Mouse (Mus musculus): ENCODE measurements at regions not wholly inside any gene's neighbourhood (a gene's known extent, or its start where the extent isn't known, plus 50 kb on each side); places are given as distances from the start of the nearest gene placed in this dataset.

DNA sequence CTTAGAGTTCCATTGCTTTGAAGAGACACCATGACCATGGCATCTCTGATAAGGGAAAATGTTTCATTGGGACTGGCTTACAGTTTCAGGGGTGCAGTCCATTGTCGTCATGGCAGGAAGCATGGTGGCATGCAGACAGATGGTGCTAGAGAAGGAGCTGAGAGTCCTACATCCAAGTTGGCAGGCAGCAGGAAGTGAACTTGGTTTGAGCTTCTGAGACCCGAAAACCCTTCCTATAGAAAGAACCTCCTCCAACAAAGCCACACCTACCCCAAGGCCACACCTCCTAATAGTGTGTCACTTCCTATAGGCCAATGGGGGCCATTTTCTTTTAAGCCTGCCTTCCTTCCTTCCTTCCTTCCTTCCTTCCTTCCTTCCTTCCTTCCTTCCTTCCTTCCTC is 107.1 kb upstream of the Serp2 start:
- Histone ChIP-seq H3K9ac (ENCODE audit: low read depth, low read length) (no peak overlapping the region), H3K27ac (ENCODE audit: low read length) (no peak overlapping the region), H3K27me3 (ENCODE audit: control insufficient read depth, insufficient read depth, low read depth, low read length) (no peaks in the 10 kb centered on the region), H3K4me1 (ENCODE audit: control insufficient read depth, low read depth, low read length) (no peaks in the 10 kb centered on the region), H3K4me3 (ENCODE audit: low read depth, low read length) (no peak overlapping the region), H3K4me2 (ENCODE audit: low read depth, low read length) (no peak overlapping the region), H3K9me3 (replicated peaks; ENCODE audit: control insufficient read depth, low read length) (no peaks in the 10 kb centered on the region), H3K36me3 (ENCODE audit: control insufficient read depth, insufficient read depth) (no peaks in the 10 kb centered on the region)
- WGBS (ENCODE audit: insufficient replicate concordance) = 68% methylated on average over 2 of the region's 2 CpGs
- no peak for ATAC-seq (ENCODE audit: low read depth)

GRCm38 (mm10) chr14:76662871-76663270 is 106.2 kb upstream of the Serp2 start:
- H3K36me3 ChIP-seq (ENCODE audit: control insufficient read depth, insufficient read depth) = no peaks in the 10 kb centered on the region
- no peak overlapping the region for H3K4me3 ChIP-seq (ENCODE audit: low read depth, low read length)
- H3K27ac ChIP-seq (ENCODE audit: low read length) = no peak overlapping the region
- H3K4me1 ChIP-seq (ENCODE audit: control insufficient read depth, low read depth, low read length) = no peaks in the 10 kb centered on the region
- H3K27me3 ChIP-seq (ENCODE audit: control insufficient read depth, insufficient read depth, low read depth, low read length) = no peaks in the 10 kb centered on the region
- no peaks in the 10 kb centered on the region for H3K9me3 ChIP-seq (replicated peaks; ENCODE audit: control insufficient read depth, low read length)
- no peak overlapping the region for H3K9ac ChIP-seq (ENCODE audit: low read depth, low read length)
- H3K4me2 ChIP-seq (ENCODE audit: low read depth, low read length) = no peak overlapping the region
- WGBS (ENCODE audit: insufficient replicate concordance) = 72% methylated on average over 7 of the region's 7 CpGs
- ATAC-seq (ENCODE audit: low read depth) = no peak

DNA sequence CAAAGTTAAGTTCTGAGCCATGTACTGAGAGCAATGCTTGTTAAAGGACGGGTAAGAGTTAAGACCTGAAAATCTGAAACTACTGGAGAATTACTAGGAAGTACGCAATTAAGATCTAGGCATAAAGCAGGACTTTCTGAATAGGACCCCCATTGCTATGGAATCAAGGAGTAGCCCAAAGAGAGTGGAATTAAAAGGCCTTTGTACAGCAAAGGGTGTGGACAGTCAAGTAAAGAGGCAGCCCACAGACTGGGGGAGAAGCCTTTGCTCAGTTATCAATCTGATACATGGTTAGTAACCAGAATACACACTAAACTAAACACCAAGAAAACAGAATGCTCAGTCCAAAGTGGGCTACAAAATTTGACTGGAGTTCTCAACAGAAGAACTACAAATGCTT is 104.2 kb upstream of the Serp2 start:
- Histone ChIP-seq H3K9me3 (replicated peaks; ENCODE audit: control insufficient read depth, low read length) (no peaks in the 10 kb centered on the region), H3K4me2 (ENCODE audit: low read depth, low read length) (no peak overlapping the region), H3K4me3 (ENCODE audit: low read depth, low read length) (no peak overlapping the region), H3K9ac (ENCODE audit: low read depth, low read length) (no peak overlapping the region), H3K27me3 (ENCODE audit: control insufficient read depth, insufficient read depth, low read depth, low read length) (no peaks in the 10 kb centered on the region), H3K36me3 (ENCODE audit: control insufficient read depth, insufficient read depth) (no peaks in the 10 kb centered on the region), H3K4me1 (ENCODE audit: control insufficient read depth, low read depth, low read length) (no peaks in the 10 kb centered on the region), H3K27ac (ENCODE audit: low read length) (no peak overlapping the region)
- ATAC-seq (ENCODE audit: low read depth) = no peak
- 67% methylated on average over 2 of the region's 2 CpGs for WGBS (ENCODE audit: insufficient replicate concordance)

DNA sequence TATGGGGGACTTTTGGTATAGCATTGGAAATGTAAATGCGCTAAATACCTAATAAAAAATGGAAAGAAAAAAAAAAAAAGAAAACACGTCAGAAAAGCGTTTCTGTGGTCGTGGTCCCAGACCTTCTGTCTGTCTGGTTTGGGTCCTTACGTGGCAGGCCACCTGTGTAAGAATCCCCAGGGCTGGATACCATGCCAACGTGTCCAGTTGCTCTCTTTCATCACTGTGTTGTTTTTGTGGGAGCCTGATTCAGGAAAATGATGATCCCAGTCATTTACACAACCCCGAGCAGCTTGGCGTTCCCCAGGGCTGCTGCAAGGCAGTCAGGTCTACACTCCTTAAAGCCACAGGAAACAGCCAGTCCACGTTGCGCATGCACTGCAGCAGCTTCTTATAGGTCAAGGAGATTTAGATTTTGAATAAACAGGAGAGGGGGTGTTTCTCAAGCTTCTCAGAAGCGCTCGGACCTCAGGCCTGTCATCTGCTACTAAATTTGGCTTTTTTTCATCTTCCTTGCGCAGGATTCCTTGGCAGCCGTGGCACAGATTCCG is 102.3 kb upstream of the Serp2 start:
- 60% methylated on average over 15 of the region's 15 CpGs for WGBS (ENCODE audit: insufficient replicate concordance)
- Histone ChIP-seq H3K4me1 (ENCODE audit: control insufficient read depth, low read depth, low read length) (no peaks in the 10 kb centered on the region), H3K27me3 (ENCODE audit: control insufficient read depth, insufficient read depth, low read depth, low read length) (no peaks in the 10 kb centered on the region), H3K36me3 (ENCODE audit: control insufficient read depth, insufficient read depth) (no peaks in the 10 kb centered on the region), H3K9ac (ENCODE audit: low read depth, low read length) (no peak overlapping the region), H3K9me3 (replicated peaks; ENCODE audit: control insufficient read depth, low read length) (no peaks in the 10 kb centered on the region), H3K4me2 (ENCODE audit: low read depth, low read length) (no peak overlapping the region), H3K27ac (ENCODE audit: low read length) (no peak overlapping the region), H3K4me3 (ENCODE audit: low read depth, low read length) (no peak overlapping the region)
- ATAC-seq (ENCODE audit: low read depth) = no peak

DNA sequence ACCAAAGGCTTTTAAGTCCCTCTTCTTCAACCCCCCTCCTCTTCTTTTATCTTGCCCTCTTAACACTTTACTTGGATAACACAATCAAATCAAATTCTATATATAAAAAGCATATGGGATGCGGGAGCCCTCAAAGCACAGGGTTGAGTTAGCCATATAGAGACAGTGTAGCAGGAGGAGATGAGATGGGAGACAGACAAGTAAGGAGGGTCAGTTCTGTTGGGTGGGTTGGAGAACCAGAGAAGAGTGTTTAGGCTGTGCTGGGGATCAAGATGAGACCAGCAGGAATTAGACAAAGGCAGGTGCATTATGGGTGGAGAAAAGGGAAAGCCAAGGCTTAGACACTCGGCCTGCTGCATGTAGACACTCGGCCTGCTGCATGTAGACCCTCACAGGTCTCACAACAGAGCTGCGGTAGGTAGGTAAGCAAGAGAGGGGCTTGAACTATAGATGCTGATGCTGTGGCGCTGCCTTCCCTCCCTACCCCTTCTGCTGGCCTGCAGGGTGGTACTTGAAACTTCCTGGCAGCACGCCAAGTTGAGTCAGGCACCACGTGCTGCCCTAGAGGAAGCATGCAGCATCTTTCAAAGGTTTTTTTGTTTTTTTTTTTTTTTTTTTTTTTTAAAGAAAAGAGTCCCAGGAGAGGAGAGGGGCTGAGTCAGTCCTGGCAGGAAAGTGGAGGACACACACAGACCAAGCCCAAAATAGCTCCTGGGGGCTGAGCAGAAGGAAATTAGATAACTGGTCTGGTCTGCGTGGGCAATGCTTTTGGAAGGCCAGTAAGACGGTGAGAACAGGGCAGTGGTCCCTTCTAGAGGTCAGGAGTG is 101.3 kb upstream of the Serp2 start:
- no peak overlapping the region for H3K4me2 ChIP-seq (ENCODE audit: low read depth, low read length)
- H3K36me3 ChIP-seq (ENCODE audit: control insufficient read depth, insufficient read depth) = no peaks in the 10 kb centered on the region
- no peaks in the 10 kb centered on the region for H3K4me1 ChIP-seq (ENCODE audit: control insufficient read depth, low read depth, low read length)
- H3K9ac ChIP-seq (ENCODE audit: low read depth, low read length) = no peak overlapping the region
- 38% methylated on average over 9 of the region's 9 CpGs for WGBS (ENCODE audit: insufficient replicate concordance)
- H3K27me3 ChIP-seq (ENCODE audit: control insufficient read depth, insufficient read depth, low read depth, low read length) = no peaks in the 10 kb centered on the region
- H3K4me3 ChIP-seq (ENCODE audit: low read depth, low read length) = no peak overlapping the region
- ATAC-seq (ENCODE audit: low read depth) = no peak
- no peak overlapping the region for H3K27ac ChIP-seq (ENCODE audit: low read length)
- H3K9me3 ChIP-seq (replicated peaks; ENCODE audit: control insufficient read depth, low read length) = no peaks in the 10 kb centered on the region

DNA sequence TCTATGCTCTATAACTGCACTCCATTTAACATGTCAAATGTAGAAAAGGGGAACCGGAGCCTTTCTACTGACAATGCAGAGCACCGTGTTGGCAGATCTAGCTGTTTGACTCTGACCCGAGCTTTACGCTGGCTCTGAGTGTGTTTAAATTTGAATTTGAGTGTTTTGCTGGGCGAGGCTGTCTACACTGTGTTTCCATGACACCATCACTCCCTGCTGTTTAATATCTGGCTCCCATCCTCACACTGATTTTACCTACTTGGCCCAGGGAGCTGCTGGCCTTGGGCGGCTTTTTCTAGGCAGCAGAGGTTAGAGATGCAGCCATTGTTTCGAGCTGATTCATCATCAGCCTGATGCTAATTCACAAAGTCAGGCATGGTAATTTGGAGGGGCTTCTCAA is 100.7 kb upstream of the Serp2 start:
- Histone ChIP-seq H3K27me3 (ENCODE audit: control insufficient read depth, insufficient read depth, low read depth, low read length) (no peaks in the 10 kb centered on the region), H3K36me3 (ENCODE audit: control insufficient read depth, insufficient read depth) (no peaks in the 10 kb centered on the region), H3K9me3 (replicated peaks; ENCODE audit: control insufficient read depth, low read length) (no peaks in the 10 kb centered on the region), H3K27ac (ENCODE audit: low read length) (no peak overlapping the region), H3K4me3 (ENCODE audit: low read depth, low read length) (no peak overlapping the region), H3K9ac (ENCODE audit: low read depth, low read length) (no peak overlapping the region), H3K4me1 (ENCODE audit: control insufficient read depth, low read depth, low read length) (no peaks in the 10 kb centered on the region), H3K4me2 (ENCODE audit: low read depth, low read length) (no peak overlapping the region)
- 44% methylated on average over 7 of the region's 7 CpGs for WGBS (ENCODE audit: insufficient replicate concordance)
- ATAC-seq (ENCODE audit: low read depth) = no peak

GRCm38 (mm10) chr14:76652356-76653126 is 95.9 kb upstream of the Serp2 start:
- ATAC-seq (ENCODE audit: low read depth) = no peak
- no peak overlapping the region for H3K9ac ChIP-seq (ENCODE audit: low read depth, low read length)
- 59% methylated on average over 9 of the region's 9 CpGs for WGBS (ENCODE audit: insufficient replicate concordance)
- no peak overlapping the region for H3K27ac ChIP-seq (ENCODE audit: low read length)
- H3K9me3 ChIP-seq (replicated peaks; ENCODE audit: control insufficient read depth, low read length) = no peaks in the 10 kb centered on the region
- H3K4me2 ChIP-seq (ENCODE audit: low read depth, low read length) = no peak overlapping the region
- peaks cover 8% of the 10 kb centered on the region for H3K4me1 ChIP-seq (ENCODE audit: control insufficient read depth, low read depth, low read length)
- no peak overlapping the region for H3K4me3 ChIP-seq (ENCODE audit: low read depth, low read length)
- H3K36me3 ChIP-seq (ENCODE audit: control insufficient read depth, insufficient read depth) = no peaks in the 10 kb centered on the region
- H3K27me3 ChIP-seq (ENCODE audit: control insufficient read depth, insufficient read depth, low read depth, low read length) = no peaks in the 10 kb centered on the region

- WGBS (ENCODE audit: insufficient replicate concordance) = 82% methylated on average over 8 of the region's 8 CpGs
- H3K4me1 ChIP-seq (ENCODE audit: control insufficient read depth, low read depth, low read length) = peaks cover 8% of the 10 kb centered on the region
- H3K9ac ChIP-seq (ENCODE audit: low read depth, low read length) = no peak overlapping the region
- no peak overlapping the region for H3K4me2 ChIP-seq (ENCODE audit: low read depth, low read length)
- no peaks in the 10 kb centered on the region for H3K36me3 ChIP-seq (ENCODE audit: control insufficient read depth, insufficient read depth)
- H3K27me3 ChIP-seq (ENCODE audit: control insufficient read depth, insufficient read depth, low read depth, low read length) = no peaks in the 10 kb centered on the region
- ATAC-seq (ENCODE audit: low read depth) = no peak
- no peak overlapping the region for H3K4me3 ChIP-seq (ENCODE audit: low read depth, low read length)
- no peaks in the 10 kb centered on the region for H3K9me3 ChIP-seq (replicated peaks; ENCODE audit: control insufficient read depth, low read length)
- H3K27ac ChIP-seq (ENCODE audit: low read length) = no peak overlapping the region
Observed at GRCm38 (mm10) chr14:76651096-76651495, 94.4 kb upstream of the Serp2 start.

GRCm38 (mm10) chr14:76649927-76650326 is 93.2 kb upstream of the Serp2 start:
- H3K27me3 ChIP-seq (ENCODE audit: control insufficient read depth, insufficient read depth, low read depth, low read length) = no peaks in the 10 kb centered on the region
- H3K9ac ChIP-seq (ENCODE audit: low read depth, low read length) = no peak overlapping the region
- no peaks in the 10 kb centered on the region for H3K9me3 ChIP-seq (replicated peaks; ENCODE audit: control insufficient read depth, low read length)
- no peak overlapping the region for H3K4me3 ChIP-seq (ENCODE audit: low read depth, low read length)
- H3K4me2 ChIP-seq (ENCODE audit: low read depth, low read length) = no peak overlapping the region
- no peak overlapping the region for H3K27ac ChIP-seq (ENCODE audit: low read length)
- WGBS (ENCODE audit: insufficient replicate concordance) = 31% methylated on average over 3 of the region's 3 CpGs
- no peaks in the 10 kb centered on the region for H3K36me3 ChIP-seq (ENCODE audit: control insufficient read depth, insufficient read depth)
- peaks cover 8% of the 10 kb centered on the region for H3K4me1 ChIP-seq (ENCODE audit: control insufficient read depth, low read depth, low read length)
- peak; percentile 80 for ATAC-seq (ENCODE audit: low read depth)

Measured in liver, embryonic 16.5 days (tissue).